Mouse (Mus musculus) monocyte, adult 59 days (primary cell): Measurements from ENCODE around the gene Cd55b. TPM values are rescaled to one million over a fixed set of nuclear protein-coding genes. Genes with fewer than 3 reads are reported as not detected.

Experiments
- total RNA-seq, 2 experiments: library from RNA; stranded (reverse); gene quantifications; one replicate each; pipeline ENCODE4 v1.2.4; 2023

The Cd55b gene
- total RNA-seq: 1 to 10 TPM in 1 of 2 experiments, not detected in 1; 1.1 TPM

GRCm38 (mm10) chr1:130422664-130423111 is at the start of gene Cd55b:
Gene Cd55b (minus strand): TSS chr1:130423009.

DNA sequence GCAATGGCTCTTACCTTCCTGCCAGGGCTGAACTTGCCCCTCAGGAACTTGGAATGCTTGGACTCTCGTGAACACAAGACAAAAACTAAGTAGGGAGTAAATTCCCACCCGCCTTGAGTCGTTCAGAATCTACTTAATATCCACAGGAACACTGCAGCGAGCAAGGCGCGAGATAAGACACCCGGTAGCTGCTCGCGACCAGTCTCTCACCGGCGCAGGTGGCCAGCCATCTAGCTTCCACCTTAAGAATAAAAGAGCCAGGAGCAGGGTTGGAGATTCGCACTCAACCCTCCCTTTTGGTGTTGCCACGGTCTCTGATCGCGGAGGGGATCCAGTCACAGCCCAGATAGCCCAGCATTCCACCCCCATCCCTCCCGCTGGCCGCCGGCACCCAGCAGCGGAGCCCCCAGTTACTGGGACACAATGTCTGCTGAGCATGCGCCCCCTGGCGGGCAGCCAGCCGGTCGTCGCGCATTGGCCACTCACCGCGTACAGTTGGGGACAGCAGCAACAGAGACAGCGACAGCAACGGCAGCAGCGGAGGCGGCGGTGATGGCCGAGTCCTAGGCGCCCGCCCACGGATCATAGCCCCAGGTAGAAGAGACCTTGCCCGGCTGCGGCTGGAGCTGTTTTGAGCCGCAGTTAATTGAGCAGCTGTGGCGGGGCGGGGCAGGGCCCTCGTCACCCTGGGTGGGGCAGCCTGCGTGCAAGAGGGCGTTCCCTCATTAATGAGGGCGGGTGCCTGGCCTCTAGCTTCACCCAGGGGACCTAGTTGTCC is 39.5 kb upstream of the Cd55b start, which contains the start of gene Cd55:
TSS of gene Cd55 (minus strand) at position 661 of the 778 bp plus-strand sequence.

Other genes with a start within 250 kb of the Cd55b start
- gene Cd55, start 39.7 kb upstream of the Cd55b start, total RNA-seq: 10 to 100 TPM; 12.4 to 12.9 TPM
- gene Zp3r, start 206.6 kb upstream of the Cd55b start, total RNA-seq: not detected
- not detected for gene C4bp, start 238.6 kb upstream of the Cd55b start, total RNA-seq